Mouse (Mus musculus) liver, postnatal 0 days (tissue): ENCODE measurements around the gene Cacnb1.

Experiments
- CTCF ChIP-seq: sonication (generic); IDR thresholded peaks from 2 replicates; pipeline ENCODE4 v1.5.1; 2016; ENCODE audit warnings: antibody characterized with exemption, low read depth
- EP300 ChIP-seq: IDR thresholded peaks from 2 replicates; pipeline ENCODE4 v1.6.1; 2016; ENCODE audit warnings: antibody characterized with exemption, low read depth, mild to moderate bottlenecking

- TF ChIP-seq CTCF (no peak), EP300 (no peak)
Observed at GRCm38 (mm10) chr11:98035977-98036377, 13.1 kb upstream of the Cacnb1 start.
